Mouse (Mus musculus) neutrophil, adult 65 days (primary cell): ENCODE results near the gene Olfr635. TPM values are rescaled to one million over a fixed set of nuclear protein-coding genes. Genes with fewer than 3 reads are reported as not detected.

ENCODE experiments used
- total RNA-seq: library from RNA; stranded (reverse); gene quantifications from 2 replicates; pipeline ENCODE4 v1.2.4, GENCODE M21; 2023

The Olfr635 gene
- not detected in 2 replicates for total RNA-seq

DNA sequence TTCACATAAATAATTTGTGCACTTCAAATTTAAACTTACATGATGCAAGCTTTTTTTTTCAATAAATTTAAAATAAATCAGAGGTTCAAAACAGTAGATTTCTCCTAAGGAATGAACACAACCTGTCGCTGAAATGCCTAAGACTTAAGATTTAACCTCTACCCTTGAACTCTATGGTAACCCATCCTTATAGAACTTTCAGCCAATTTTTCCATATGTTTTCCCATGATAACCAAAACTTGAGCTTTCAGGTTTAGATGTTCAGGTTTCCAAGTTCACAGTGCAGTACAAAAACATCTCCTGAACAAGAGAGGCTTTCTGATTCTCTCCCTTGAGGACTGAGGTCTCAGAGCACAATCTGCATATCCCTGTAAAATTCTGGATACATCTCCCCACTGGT, at the start of gene Olfr635:
Gene Olfr635 (plus strand): TSS at position 301 of the 400 bp plus-strand sequence.

DNA sequence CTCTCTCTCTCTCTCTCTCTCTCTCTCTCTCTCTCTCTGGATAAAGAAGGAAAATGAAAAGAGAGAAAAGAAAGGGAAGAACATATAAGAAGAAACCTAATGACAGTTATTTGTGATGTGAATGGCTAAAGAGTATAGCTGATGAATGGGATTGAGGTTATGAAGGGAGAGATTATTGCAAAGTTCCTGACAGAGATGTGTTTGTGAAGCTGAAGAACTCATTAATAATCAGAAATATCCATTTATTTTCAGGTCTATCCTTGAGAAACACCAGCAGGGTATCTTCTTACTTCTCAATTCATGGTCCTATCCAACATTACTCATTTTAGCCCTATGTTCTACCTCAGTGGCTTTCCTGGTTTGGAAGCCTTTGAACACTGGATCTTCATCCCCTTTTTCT, 42.4 kb upstream of the Olfr635 start, which contains the start of gene Olfr631:
Gene Olfr631 (plus strand): TSS at position 301 of the 400 bp plus-strand sequence.

DNA sequence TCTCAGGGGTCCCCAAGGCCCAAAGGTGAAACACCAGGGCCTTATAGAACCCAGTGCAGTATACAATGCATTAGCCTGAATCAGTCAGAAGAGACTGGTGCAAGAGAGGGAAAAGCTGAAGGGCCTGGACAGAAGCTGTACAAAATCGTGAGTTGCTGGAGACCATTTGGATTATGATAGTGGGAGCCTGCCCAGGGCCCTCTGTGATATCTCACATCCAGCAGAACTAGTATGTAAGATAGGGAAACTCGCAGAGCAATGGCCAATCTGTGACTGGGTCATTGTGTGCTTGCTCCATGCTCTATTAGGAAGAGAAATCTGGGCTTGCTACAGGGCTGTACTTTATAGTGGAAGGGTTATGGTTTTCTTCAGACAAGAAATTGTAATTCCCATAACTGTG, 36.7 kb upstream of the Olfr635 start, which contains the start of gene Olfr632:
Gene Olfr632 (plus strand): TSS at position 84 of the 400 bp plus-strand sequence.

DNA sequence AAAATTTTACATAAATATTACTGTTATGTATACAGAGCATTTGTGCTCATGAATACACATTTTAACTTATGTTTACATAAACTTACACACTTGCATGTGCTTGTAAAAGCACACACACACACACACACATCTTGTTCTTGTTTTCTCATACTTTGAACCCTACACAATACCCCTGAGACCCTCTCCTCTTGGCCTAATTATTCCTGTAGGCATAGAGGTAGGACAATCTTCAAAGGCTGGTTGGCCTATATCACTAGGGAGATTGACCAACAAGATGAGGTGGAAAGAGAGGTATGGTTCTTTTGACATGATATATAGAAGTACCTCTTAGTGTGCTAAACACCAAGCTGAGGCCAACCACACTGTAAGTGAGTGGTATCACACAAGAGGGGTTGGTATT, 26.8 kb upstream of the Olfr635 start, which contains the start of gene Olfr633:
Gene Olfr633 (plus strand): TSS at position 301 of the 400 bp plus-strand sequence.

DNA sequence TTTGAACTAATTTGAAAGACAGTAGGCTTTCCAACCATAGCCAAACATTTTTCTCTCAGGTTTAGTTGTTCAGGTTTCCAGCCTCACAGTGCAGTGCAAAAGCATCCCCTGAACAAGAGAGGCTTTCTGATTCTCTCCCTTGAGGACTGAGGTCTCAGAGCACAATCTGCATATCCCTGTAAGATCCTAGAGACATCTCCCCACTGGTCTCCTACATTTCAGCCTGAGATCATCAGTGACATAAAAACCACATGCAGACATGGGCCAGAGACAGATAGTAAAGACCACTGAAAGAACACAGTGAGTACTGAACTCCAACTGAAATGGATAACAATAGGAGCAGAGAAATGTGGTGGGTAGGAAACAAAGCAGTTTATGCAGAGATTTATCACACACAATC, 27.5 kb downstream of the Olfr635 start, which contains the start of gene Olfr638:
Gene Olfr638 (plus strand): TSS at position 301 of the 400 bp plus-strand sequence.

DNA sequence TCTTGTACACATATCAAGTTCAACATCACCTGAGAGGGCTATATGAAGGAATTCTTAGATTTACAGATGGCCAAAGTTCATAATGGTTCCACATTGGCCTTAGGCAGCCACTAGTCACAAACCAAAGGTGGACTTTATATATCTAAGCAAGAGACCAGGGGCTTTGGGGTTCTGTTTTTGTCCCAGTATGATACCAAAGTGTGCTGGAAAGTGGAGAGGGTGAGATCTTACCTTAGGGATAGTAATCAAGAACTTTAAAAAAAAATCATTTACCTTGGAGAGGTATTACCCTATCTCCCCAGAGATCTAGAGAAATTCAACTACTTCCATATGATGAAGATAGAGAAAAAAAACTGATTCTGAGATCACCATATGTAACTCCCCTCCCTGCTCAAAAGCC, 46.3 kb downstream of the Olfr635 start, which contains the start of gene Olfr639:
Gene Olfr639 (minus strand): TSS at position 101 of the 400 bp plus-strand sequence.

DNA sequence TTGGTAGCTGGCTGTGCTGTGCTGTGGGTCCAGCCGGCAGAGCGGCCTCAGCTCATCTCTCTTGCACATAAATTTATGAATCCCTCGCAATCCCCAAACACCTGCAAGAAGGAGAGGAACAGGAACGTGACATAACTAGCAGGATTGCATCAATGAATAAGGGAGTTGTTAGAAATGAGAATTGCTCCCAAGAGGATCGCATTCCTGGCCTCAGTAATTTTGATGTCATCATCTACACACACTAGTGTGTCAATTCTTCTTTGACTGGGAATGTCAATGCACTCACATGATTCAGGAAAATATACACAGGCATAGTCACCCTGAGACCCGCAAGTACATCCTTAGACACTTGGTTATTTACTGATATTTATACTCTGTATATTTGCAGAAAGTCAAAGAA, 54.5 kb downstream of the Olfr635 start, which contains the start of gene Olfr640:
Gene Olfr640 (minus strand): TSS at position 101 of the 400 bp plus-strand sequence.

DNA sequence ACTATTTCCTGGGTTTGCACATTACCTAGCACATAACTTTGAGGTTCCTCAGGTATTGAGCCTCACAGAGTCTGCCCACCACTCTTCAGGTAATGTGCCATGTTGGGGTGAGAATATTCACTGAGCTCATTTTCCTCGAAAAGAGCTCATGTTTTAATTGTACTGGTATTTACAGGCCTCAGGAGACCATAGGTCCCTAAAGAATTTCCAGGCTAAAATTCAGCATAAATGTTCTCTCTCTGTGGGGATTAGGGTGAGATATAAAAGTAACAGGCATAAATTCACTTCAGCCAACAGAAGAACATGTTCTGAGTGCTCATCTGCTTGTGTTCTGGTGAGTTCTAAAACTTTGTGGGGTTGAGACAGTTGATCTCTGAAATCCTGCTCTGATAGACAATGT, 64.2 kb downstream of the Olfr635 start, which contains the start of gene Olfr641:
Gene Olfr641 (plus strand): TSS at position 301 of the 400 bp plus-strand sequence.

Other genes with a start within 250 kb of the Olfr635 start
- not detected in 2 replicates for gene Olfr628, start 240.8 kb upstream of the Olfr635 start, total RNA-seq
- gene Olfr629, start 226.2 kb upstream of the Olfr635 start, total RNA-seq: not detected in 2 replicates
- gene Olfr630, start 213.8 kb upstream of the Olfr635 start, total RNA-seq: not detected in 2 replicates
- gene Olfr69, start 199.6 kb upstream of the Olfr635 start, total RNA-seq: not detected in 2 replicates
- gene Olfr68, start 191.5 kb upstream of the Olfr635 start, total RNA-seq: not detected in 2 replicates
- gene Olfr67, start 179.3 kb upstream of the Olfr635 start, total RNA-seq: not detected in 2 replicates
- 16.2 and 21.8 TPM in 2 replicates for gene Hbb-bt, start 157.2 kb upstream of the Olfr635 start, total RNA-seq
- gene Hbb-bs, start 143.1 kb upstream of the Olfr635 start, total RNA-seq: 59.0 and 111 TPM in 2 replicates
- gene Hbb-bh2, start 130.6 kb upstream of the Olfr635 start, total RNA-seq: not detected in 2 replicates
- gene Hbb-bh1, start 128.0 kb upstream of the Olfr635 start, total RNA-seq: not detected in 2 replicates
- gene Hbb-y, start 117.9 kb upstream of the Olfr635 start, total RNA-seq: not detected in 2 replicates
- not detected in 2 replicates for gene Olfr66, start 84.9 kb upstream of the Olfr635 start, total RNA-seq
- gene Olfr64, start 76.7 kb upstream of the Olfr635 start, total RNA-seq: not detected in 2 replicates
- gene Olfr65, start 67.7 kb upstream of the Olfr635 start, total RNA-seq: not detected in 2 replicates
- not detected in 2 replicates for gene Olfr631, start 42.3 kb upstream of the Olfr635 start, total RNA-seq
- gene Olfr632, start 36.8 kb upstream of the Olfr635 start, total RNA-seq: not detected in 2 replicates
- not detected in 2 replicates for gene Olfr633, start 26.7 kb upstream of the Olfr635 start, total RNA-seq
- not detected in 2 replicates for gene Olfr638, start 27.6 kb downstream of the Olfr635 start, total RNA-seq
- gene Olfr639, start 46.2 kb downstream of the Olfr635 start, total RNA-seq: 0.07 and 0.09 TPM in 2 replicates
- gene Olfr640, start 54.4 kb downstream of the Olfr635 start, total RNA-seq: not detected in 2 replicates
- not detected in 2 replicates for gene Olfr641, start 64.3 kb downstream of the Olfr635 start, total RNA-seq
- gene Olfr642, start 81.5 kb downstream of the Olfr635 start, total RNA-seq: not detected in 2 replicates
- not detected in 2 replicates for gene 4930516K23Rik, start 90.3 kb downstream of the Olfr635 start, total RNA-seq
- gene Olfr644, start 100.7 kb downstream of the Olfr635 start, total RNA-seq: not detected in 2 replicates
- gene Olfr645, start 114.3 kb downstream of the Olfr635 start, total RNA-seq: not detected in 2 replicates
- gene Olfr646, start 133.7 kb downstream of the Olfr635 start, total RNA-seq: 0.11 TPM in 1 of 2 replicates, not detected in the other
- gene Ubqln5, start 158.7 kb downstream of the Olfr635 start, total RNA-seq: not detected in 2 replicates
- gene Olfr643, start 166.3 kb downstream of the Olfr635 start, total RNA-seq: not detected in 2 replicates
- gene Ubqln3, start 172.1 kb downstream of the Olfr635 start, total RNA-seq: not detected in 2 replicates
- gene Ubqlnl, start 179.4 kb downstream of the Olfr635 start, total RNA-seq: not detected in 2 replicates
- not detected in 2 replicates for gene Olfm5, start 193.7 kb downstream of the Olfr635 start, total RNA-seq
- 0.18 TPM in 1 of 2 replicates, not detected in the other for gene Olfr648, start 212.2 kb downstream of the Olfr635 start, total RNA-seq
- gene Olfr649, start 224.8 kb downstream of the Olfr635 start, total RNA-seq: not detected in 2 replicates
- 1.9 and 6.6 TPM in 2 replicates for gene Trim6, start 247.6 kb downstream of the Olfr635 start, total RNA-seq